Mouse (Mus musculus) liver, postnatal 0 days (tissue): Measurements from ENCODE around the gene Clstn2. TPM values are rescaled to one million over a fixed set of nuclear protein-coding genes. Genes with fewer than 3 reads are reported as not detected.

Source experiments
- ATAC-seq: fragments of 200-750 bp; cut with Nextera tagmentation; 2 replicates; pipeline ENCODE4 v1.8.0; 2017; ENCODE audit warnings: mild to moderate bottlenecking, moderate library complexity
- DNase-seq: peaks from one replicate; pipeline ENCODE4 v3.0.0-alpha.2; 2016
- H3K27ac ChIP-seq: fragments of 300-500 bp; sonication (generic); 2 replicates; pipeline ENCODE4 v1.5.1; 2014; ENCODE audit warnings: antibody characterized with exemption, moderate library complexity, mild to moderate bottlenecking, low read depth
- H3K27me3 ChIP-seq: fragments of 300-500 bp; sonication (generic); 2 replicates; pipeline ENCODE4 v1.6.1; 2014; ENCODE audit warnings: low read length, control low read depth, mixed read lengths; ENCODE audit not compliant: insufficient read depth
- H3K36me3 ChIP-seq: fragments of 300-500 bp; sonication (generic); replicated peaks from 2 replicates; pipeline ENCODE4 v1.6.1; 2014; ENCODE audit warnings: mild to moderate bottlenecking, control low read depth, low read length, moderate library complexity, mixed read lengths; ENCODE audit not compliant: insufficient read depth
- H3K4me1 ChIP-seq: fragments of 300-500 bp; sonication (generic); 2 replicates; pipeline ENCODE4 v1.6.1; 2014; ENCODE audit warnings: antibody characterized with exemption, mild to moderate bottlenecking, control low read depth; ENCODE audit not compliant: insufficient read depth
- H3K4me2 ChIP-seq: fragments of 300-500 bp; sonication (generic); 2 replicates; pipeline ENCODE4 v1.6.1; 2014; ENCODE audit warnings: low read depth, mild to moderate bottlenecking, low read length, moderate library complexity, mixed read lengths
- H3K4me3 ChIP-seq: fragments of 300-500 bp; sonication (generic); 2 replicates; pipeline ENCODE4 v1.5.1; 2014; ENCODE audit warnings: low read depth, low read length
- H3K9ac ChIP-seq: fragments of 300-500 bp; sonication (generic); replicated peaks from 2 replicates; pipeline ENCODE4 v1.6.1; 2014; ENCODE audit warnings: mild to moderate bottlenecking, moderate library complexity
- H3K9me3 ChIP-seq: fragments of 300-500 bp; sonication (generic); 2 replicates; pipeline ENCODE4 v1.6.1; 2016; ENCODE audit warnings: mild to moderate bottlenecking, control low read depth, low read length, mixed read lengths
- CTCF ChIP-seq: sonication (generic); IDR thresholded peaks from 2 replicates; pipeline ENCODE4 v1.5.1; 2016; ENCODE audit warnings: antibody characterized with exemption, low read depth
- EP300 ChIP-seq: IDR thresholded peaks from 2 replicates; pipeline ENCODE4 v1.6.1; 2016; ENCODE audit warnings: antibody characterized with exemption, low read depth, mild to moderate bottlenecking
- WGBS: fragments of 180-500 bp; shearing (Covaris S2); extraction: QIAGEN DNeasy Blood & Tissue Kit; methylation state at CpG from one replicate; pipeline ENCODE4 v1.1.7; 2014; ENCODE audit not compliant: insufficient replicate concordance; 5-methylcytosine and 5-hydroxymethylcytosine counted together
- polyA plus RNA-seq: library from polyadenylated mRNA; unstranded; fragments of >200 nt; fragmentation: Nextera tagmentation; extraction: Ambion mirVana; gene quantifications from 2 replicates; pipeline ENCODE4 v1.2.1, GENCODE M21; 2015

Clstn2 gene
- polyA plus RNA-seq, 1 experiment from 2014 or later, result 0.12 TPM

DNA sequence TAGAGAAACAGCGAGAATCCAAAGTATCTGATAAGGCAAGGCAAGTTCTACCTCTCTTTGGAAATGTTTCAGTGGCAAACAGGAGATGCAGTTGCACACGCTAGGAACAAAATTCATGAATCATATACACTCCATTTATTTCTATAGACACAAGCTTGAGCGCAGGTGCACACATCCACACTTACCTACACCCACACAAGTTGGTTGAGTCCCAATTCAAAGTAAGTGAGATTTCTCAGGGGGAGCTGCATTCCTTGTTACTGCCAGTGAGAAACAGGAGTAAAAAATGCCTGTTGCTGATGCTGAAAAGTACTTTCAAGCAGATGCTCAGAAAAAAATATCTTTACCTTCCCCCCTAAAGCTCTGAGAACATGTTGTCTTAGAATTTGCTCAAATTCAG lies 149.6 kb downstream of the Clstn2 start:
- no peaks in the 10 kb centered on the region for H3K9me3 ChIP-seq
- H3K4me2 ChIP-seq, result no peak overlapping the region
- 64% methylated on average over 3 of the region's 3 CpGs for WGBS
- DNase-seq, result no peak
- no peaks in the 10 kb centered on the region for H3K27me3 ChIP-seq
- H3K27ac ChIP-seq, result no peak overlapping the region
- no peaks in the 10 kb centered on the region for H3K36me3 ChIP-seq
- no peaks in the 10 kb centered on the region for H3K4me1 ChIP-seq
- no peak overlapping the region for H3K4me3 ChIP-seq
- H3K9ac ChIP-seq, result no peak overlapping the region
- TF ChIP-seq EP300, result no peak
- no peak for TF ChIP-seq CTCF
- ATAC-seq, result no peak

GRCm38 (mm10) chr9:97867013-97867700 lies 165.8 kb downstream of the Clstn2 start:
- Histone ChIP-seq H3K4me1 (no peaks in the 10 kb centered on the region), H3K9me3 (no peaks in the 10 kb centered on the region), H3K9ac (no peak overlapping the region), H3K27me3 (no peaks in the 10 kb centered on the region), H3K36me3 (no peaks in the 10 kb centered on the region), H3K4me2 (no peak overlapping the region), H3K4me3 (no peak overlapping the region), H3K27ac (no peak overlapping the region)
- DNase-seq (no peak), ATAC-seq (no peak)
- WGBS, result 62% methylated on average over 8 of the region's 8 CpGs
- no peak for TF ChIP-seq CTCF
- TF ChIP-seq EP300, result no peak

GRCm38 (mm10) chr9:97852859-97853258 lies 180.1 kb downstream of the Clstn2 start:
- no peaks in the 10 kb centered on the region for H3K9me3 ChIP-seq
- H3K27me3 ChIP-seq, result no peaks in the 10 kb centered on the region
- DNase-seq (no peak), ATAC-seq (no peak)
- TF ChIP-seq EP300 (no peak), CTCF (no peak)
- no peak overlapping the region for H3K4me2 ChIP-seq
- no peaks in the 10 kb centered on the region for H3K4me1 ChIP-seq
- no peak overlapping the region for H3K27ac ChIP-seq
- no peaks in the 10 kb centered on the region for H3K36me3 ChIP-seq
- H3K9ac ChIP-seq, result no peak overlapping the region
- H3K4me3 ChIP-seq, result no peak overlapping the region

DNA sequence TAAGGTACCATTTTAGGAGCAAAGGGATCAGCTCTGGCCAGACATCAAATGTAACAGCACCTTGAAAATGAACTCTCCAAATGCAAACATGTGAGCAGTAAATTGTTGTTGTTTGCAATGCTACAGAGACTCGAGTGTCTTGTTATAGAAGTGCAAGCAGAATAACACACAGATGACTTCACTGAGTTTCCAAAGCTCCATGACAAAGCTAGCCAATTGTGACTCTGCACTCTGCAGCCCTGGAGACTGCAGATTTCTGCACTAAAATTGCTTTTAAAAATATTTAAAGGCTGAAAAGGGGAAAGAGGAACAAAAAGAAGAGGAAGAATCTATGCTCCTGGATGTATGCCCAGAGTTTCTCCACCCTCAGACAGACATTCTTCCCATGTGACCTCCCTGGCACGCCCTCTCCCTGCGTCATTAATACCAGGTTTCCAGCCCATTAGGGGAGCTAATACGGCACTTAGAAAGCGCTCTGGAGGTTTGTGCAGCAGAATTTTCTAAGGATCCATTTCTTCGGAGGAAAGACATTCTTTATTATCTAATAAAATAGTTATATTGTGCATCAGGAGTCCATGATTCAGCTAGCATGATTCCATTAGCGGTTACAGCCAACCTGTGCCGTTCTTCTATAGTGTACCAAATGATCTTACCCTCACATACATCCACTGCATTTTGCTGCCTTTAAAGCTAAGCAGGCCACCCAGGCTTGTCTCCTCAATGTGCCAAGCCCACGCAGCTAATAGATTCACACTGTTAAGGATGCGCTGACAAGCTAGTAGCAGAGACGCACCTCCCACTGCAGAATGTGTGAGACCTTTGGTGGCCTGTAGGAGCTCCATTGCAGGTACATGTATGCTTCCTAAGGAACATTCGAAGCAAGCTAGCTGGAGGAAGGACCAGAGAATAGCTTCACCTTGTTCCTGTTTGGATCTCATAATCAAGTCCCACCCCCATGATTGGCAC lies 184.8 kb downstream of the Clstn2 start:
- Histone ChIP-seq H3K27me3 (no peaks in the 10 kb centered on the region), H3K4me2 (no peak overlapping the region), H3K9ac (no peak overlapping the region), H3K27ac (no peak overlapping the region), H3K4me1 (no peaks in the 10 kb centered on the region), H3K36me3 (no peaks in the 10 kb centered on the region), H3K9me3 (no peaks in the 10 kb centered on the region), H3K4me3 (no peak overlapping the region)
- ATAC-seq (no peak), DNase-seq (no peak)
- TF ChIP-seq EP300 (no peak), CTCF (no peak)
- 67% methylated on average over 12 of the region's 12 CpGs for WGBS

DNA sequence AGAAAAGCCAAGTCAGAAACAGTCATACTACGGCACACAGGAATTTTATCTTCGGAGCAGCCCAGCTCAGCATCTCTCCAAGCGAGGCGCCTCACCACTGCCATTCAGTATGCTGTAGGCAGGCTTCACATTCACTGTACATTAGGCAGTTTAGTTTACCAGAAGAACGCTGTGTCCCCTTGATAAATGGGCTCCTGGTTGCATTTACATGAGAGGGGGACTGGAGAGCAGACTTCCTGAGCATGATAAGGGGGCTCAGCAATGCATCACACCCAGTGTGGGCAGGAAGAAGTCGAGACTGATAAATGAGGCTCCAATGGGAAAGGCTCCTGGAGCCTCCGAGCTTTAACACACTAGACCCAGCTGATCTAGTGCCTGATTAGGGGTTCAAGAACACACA lies 190.9 kb downstream of the Clstn2 start:
- Histone ChIP-seq H3K27ac (no peak overlapping the region), H3K4me3 (no peak overlapping the region), H3K4me1 (no peaks in the 10 kb centered on the region), H3K27me3 (no peaks in the 10 kb centered on the region), H3K36me3 (no peaks in the 10 kb centered on the region), H3K4me2 (no peak overlapping the region), H3K9me3 (no peaks in the 10 kb centered on the region), H3K9ac (no peak overlapping the region)
- no peak for DNase-seq
- no peak for ATAC-seq
- 44% methylated on average over 7 of the region's 7 CpGs for whole genome bisulfite sequencing
- no peak for TF ChIP-seq CTCF
- no peak for TF ChIP-seq EP300

GRCm38 (mm10) chr9:97831216-97831615 lies 201.8 kb downstream of the Clstn2 start:
- Histone ChIP-seq H3K9me3 (no peaks in the 10 kb centered on the region), H3K9ac (no peak overlapping the region), H3K27ac (no peak overlapping the region), H3K4me3 (no peak overlapping the region), H3K36me3 (no peaks in the 10 kb centered on the region), H3K4me2 (no peak overlapping the region), H3K27me3 (no peaks in the 10 kb centered on the region), H3K4me1 (no peaks in the 10 kb centered on the region)
- TF ChIP-seq EP300 (no peak), CTCF (no peak)
- WGBS, result 77% methylated on average over 3 of the region's 3 CpGs
- no peak for ATAC-seq
- no peak for DNase-seq
